Mouse (Mus musculus): ENCODE measurements around the gene Fyb.

Fyb gene

GRCm38 (mm10) chr15:6522653-6523167 lies at the start of gene Fyb:
TSS of gene Fyb (plus strand) at chr15:6522853.
- no peak for DNase-seq (ENCODE audit: low spot score)

- DNase-seq (ENCODE audit: low spot score), result no peak
These were observed 39.1 kb upstream of the Fyb start for GRCm38 (mm10) chr15:6483561-6483960.

GRCm38 (mm10) chr15:6492386-6492785 lies 30.3 kb upstream of the Fyb start:
- no peak for DNase-seq (ENCODE audit: low spot score)

GRCm38 (mm10) chr15:6498396-6499070 lies 24.1 kb upstream of the Fyb start:
- no peak for DNase-seq (ENCODE audit: low spot score)

- DNase-seq (ENCODE audit: low spot score), result no peak
These were observed 21.9 kb upstream of the Fyb start for GRCm38 (mm10) chr15:6500787-6501186.

- no peak for DNase-seq (ENCODE audit: low spot score)
These were observed 5.1 kb upstream of the Fyb start for GRCm38 (mm10) chr15:6517525-6517924.

- no peak for DNase-seq (ENCODE audit: low spot score)
These were observed 3.0 kb upstream of the Fyb start for GRCm38 (mm10) chr15:6519417-6520255.

GRCm38 (mm10) chr15:6520505-6521155 lies 2.0 kb upstream of the Fyb start:
- no peak for DNase-seq (ENCODE audit: low spot score)

- DNase-seq (ENCODE audit: low spot score), result no peak
These were observed 2.1 kb downstream of the Fyb start for GRCm38 (mm10) chr15:6524801-6525200.

- no peak for DNase-seq (ENCODE audit: low spot score)
These were observed 2.7 kb downstream of the Fyb start for GRCm38 (mm10) chr15:6525386-6525785.

GRCm38 (mm10) chr15:6533858-6534343 lies 11.2 kb downstream of the Fyb start:
- DNase-seq (ENCODE audit: low spot score), result no peak

- no peak for DNase-seq (ENCODE audit: low spot score)
These were observed 11.9 kb downstream of the Fyb start for GRCm38 (mm10) chr15:6534592-6534991.

- DNase-seq (ENCODE audit: low spot score), result no peak
These were observed 17.1 kb downstream of the Fyb start for GRCm38 (mm10) chr15:6539639-6540338.

- no peak for DNase-seq (ENCODE audit: low spot score)
These were observed 26.3 kb downstream of the Fyb start for GRCm38 (mm10) chr15:6548911-6549310.

- DNase-seq (ENCODE audit: low spot score), result no peak
These were observed 29.2 kb downstream of the Fyb start for GRCm38 (mm10) chr15:6551875-6552274.

GRCm38 (mm10) chr15:6554742-6555141 lies 32.1 kb downstream of the Fyb start:
- no peak for DNase-seq (ENCODE audit: low spot score)

GRCm38 (mm10) chr15:6555536-6555935 lies 32.9 kb downstream of the Fyb start:
- no peak for DNase-seq (ENCODE audit: low spot score)

- DNase-seq (ENCODE audit: low spot score), result no peak
These were observed 33.6 kb downstream of the Fyb start for GRCm38 (mm10) chr15:6556272-6556671.

- no peak for DNase-seq (ENCODE audit: low spot score)
These were observed 34.3 kb downstream of the Fyb start for GRCm38 (mm10) chr15:6556911-6557310.

GRCm38 (mm10) chr15:6557552-6557951 lies 34.9 kb downstream of the Fyb start:
- DNase-seq (ENCODE audit: low spot score), result no peak

- no peak for DNase-seq (ENCODE audit: low spot score)
These were observed 36.5 kb downstream of the Fyb start for GRCm38 (mm10) chr15:6559188-6559587.

- DNase-seq (ENCODE audit: low spot score), result no peak
These were observed 38.0 kb downstream of the Fyb start for GRCm38 (mm10) chr15:6560696-6561095.

All from urinary bladder, postnatal 10 days (tissue).